Mouse (Mus musculus) embryonic fibroblast, embryonic 13.5 days (primary cell): Measurements from ENCODE around the gene Mbd3.
A peak's percentile ranks its signal among the peaks of the same experiment; 100 is the strongest.

ENCODE experiments used
- CTCF ChIP-seq: IDR thresholded peaks from 2 replicates; pipeline ENCODE4 v1.5.1; 2011; ENCODE audit warnings: mild to moderate bottlenecking, control low read depth, low read length, moderate library complexity, borderline replicate concordance; ENCODE audit not compliant: insufficient read depth
- POLR2A ChIP-seq: IDR thresholded peaks from 2 replicates; pipeline ENCODE4 v1.6.1; 2011; ENCODE audit warnings: low read depth, mild to moderate bottlenecking, control low read depth, low read length, moderate library complexity

- no peak for TF ChIP-seq POLR2A
- TF ChIP-seq CTCF = peak; percentile 39; the same call in 1 of the 2 replicates
Observed at GRCm38 (mm10) chr10:80403044-80403692, 3.8 kb upstream of the Mbd3 start.
